Comparison of ENCODE assay signal across 30 mouse cellular contexts in the genomic region with DNA sequence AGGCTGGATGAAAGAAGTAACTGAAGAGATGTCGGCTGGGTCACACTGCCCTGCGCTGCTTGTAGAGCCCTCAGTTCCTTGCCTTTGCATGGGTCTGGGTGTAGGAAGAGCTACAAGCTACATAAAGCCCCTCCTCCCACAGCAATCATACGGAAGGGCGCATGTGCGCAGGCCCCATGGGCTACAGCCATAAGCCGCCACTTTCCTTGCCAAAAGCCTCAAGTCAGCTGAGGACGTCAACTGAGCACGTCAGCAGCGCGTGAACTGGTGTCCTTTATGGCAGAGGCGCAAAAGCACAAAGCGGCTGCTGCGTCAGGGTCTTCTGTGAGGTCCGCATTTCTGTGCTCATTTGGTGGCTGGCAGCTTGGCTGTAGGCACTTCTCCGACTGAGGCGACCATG. TPM values are rescaled to one million over a fixed set of nuclear protein-coding genes. Genes with fewer than 3 reads are reported as not detected.
DNase-seq lines count a peak whose midpoint lies in the region; ATAC-seq and TF ChIP-seq lines count a peak whose summit lies in the region.
"Had no signal": no experiment of that assay in that cellular context is flagged by ENCODE, and none has a peak within 500 bp of the region (broad histone marks: within the 10 kb centered on the region; RNA-seq: fewer than 3 reads in every experiment).

No protein-coding gene starts in this region.

- no peak for TF ChIP-seq CTCF in E14TG2a.4 (conservative IDR thresholded peaks at IDR 0.05; ENCODE audit: low read length)

- intact Hi-C loops in left cerebral cortex, postnatal 36 days (cut with DNase I): no loop called here

- H3K27ac ChIP-seq in intestine, embryonic 15.5 days: no peak overlapping the region
- H3K27ac ChIP-seq: embryonic facial prominence, embryonic 10.5 days; embryonic facial prominence, embryonic 13.5 days; forebrain, embryonic 12.5 days; forebrain, embryonic 15.5 days; heart, embryonic 15.5 days; hindbrain, embryonic 10.5 days; hindbrain, embryonic 13.5 days had no signal

- H3K4me1 ChIP-seq in E14TG2a.4 (replicated peaks; ENCODE audit: low read depth, low read length): 0 out of 2 replicates have a peak, but pooled peaks cover 2% of the 10 kb centered on the region
- no peaks in the 10 kb centered on the region for H3K4me1 ChIP-seq in intestine, embryonic 15.5 days (replicated peaks)
- H3K4me1 ChIP-seq: embryonic facial prominence, embryonic 10.5 days; embryonic facial prominence, embryonic 13.5 days; forebrain, embryonic 12.5 days; forebrain, embryonic 15.5 days; heart, embryonic 12.5 days; heart, embryonic 15.5 days; hindbrain, embryonic 10.5 days; hindbrain, embryonic 13.5 days had no signal

- no peaks in the 10 kb centered on the region for H3K27me3 ChIP-seq in E14TG2a.4 (ENCODE audit: insufficient read depth, low read length)
- no peaks in the 10 kb centered on the region for H3K27me3 ChIP-seq in intestine, embryonic 15.5 days (replicated peaks)
- H3K27me3 ChIP-seq: embryonic facial prominence, embryonic 13.5 days; forebrain, embryonic 12.5 days; forebrain, embryonic 15.5 days; heart, embryonic 12.5 days; heart, embryonic 15.5 days; hindbrain, embryonic 13.5 days had no signal

- peak; percentile 88 for DNase-seq in ES-CJ7 (ENCODE audit: low read depth, low spot score)
- DNase-seq in WW6 (ENCODE audit: low read depth, low spot score): peak; percentile 39
- DNase-seq in testis, postnatal 14 days (ENCODE audit: low spot score): peak; percentile 28
- no peak for DNase-seq in cerebellum, adult 11-12 months
- DNase-seq in left cerebral cortex, postnatal 36 days (ENCODE audit: low spot score in 2 of 2): no peak
- DNase-seq: adrenal gland, adult 8-10 months; adrenal gland, postnatal 25 days; B cell, adult 2 months; cerebellum, adult 8-10 months; cerebellum, postnatal 10 days; cerebellum, postnatal 36 days; embryo, embryonic 11 days; gastrocnemius, postnatal 25 days; heart, adult 18-20 months; heart, postnatal 10 days; heart, postnatal 36 days had no signal

- no peak for ATAC-seq in intestine, embryonic 15.5 days
- ATAC-seq: activated CD4-positive, CD25-positive, alpha-beta regulatory T cell, adult 4 months; forebrain, embryonic 15.5 days; hindbrain, embryonic 16.5 days; intestine, embryonic 16.5 days had no signal

- 87% methylated on average over 16 of the region's 16 CpGs for WGBS in intestine, embryonic 15.5 days

- peaks cover 26% of the 10 kb centered on the region for H3K36me3 ChIP-seq in E14TG2a.4 (ENCODE audit: insufficient read depth, low read length)
- H3K36me3 ChIP-seq in intestine, embryonic 15.5 days: no peaks in the 10 kb centered on the region

- no peak overlapping the region for H3K4me2 ChIP-seq in intestine, embryonic 15.5 days (replicated peaks)
- H3K4me2 ChIP-seq: embryonic facial prominence, embryonic 13.5 days; forebrain, embryonic 12.5 days; forebrain, embryonic 15.5 days; heart, embryonic 12.5 days; heart, embryonic 15.5 days; hindbrain, embryonic 13.5 days had no signal

- peak overlapping the region; percentile 62 for H3K4me3 ChIP-seq in E14TG2a.4 (replicated peaks; ENCODE audit: low read length)
- H3K4me3 ChIP-seq in intestine, embryonic 15.5 days (replicated peaks): no peak overlapping the region
- H3K4me3 ChIP-seq: embryonic facial prominence, embryonic 10.5 days; embryonic facial prominence, embryonic 13.5 days; erythroblast, embryonic 14.5 days; forebrain, embryonic 12.5 days; forebrain, embryonic 15.5 days; heart, embryonic 12.5 days; heart, embryonic 15.5 days; hindbrain, embryonic 10.5 days; hindbrain, embryonic 13.5 days had no signal

- H3K9ac ChIP-seq in intestine, embryonic 15.5 days: no peak overlapping the region
- H3K9ac ChIP-seq: embryonic facial prominence, embryonic 13.5 days; forebrain, embryonic 12.5 days; forebrain, embryonic 15.5 days; heart, embryonic 12.5 days; heart, embryonic 15.5 days; hindbrain, embryonic 13.5 days had no signal

- H3K9me3 ChIP-seq in E14TG2a.4 (ENCODE audit: low read length): no peaks in the 10 kb centered on the region
- no peaks in the 10 kb centered on the region for H3K9me3 ChIP-seq in intestine, embryonic 15.5 days
- H3K9me3 ChIP-seq: embryonic facial prominence, embryonic 10.5 days; embryonic facial prominence, embryonic 13.5 days; forebrain, embryonic 12.5 days; forebrain, embryonic 15.5 days; heart, embryonic 12.5 days; heart, embryonic 15.5 days; hindbrain, embryonic 10.5 days; hindbrain, embryonic 13.5 days had no signal

RNA-seq across cellular contexts. Expression of a gene that starts 21.6 kb away (rescaled TPM):
- 35.6 and 38.5 TPM in 2 replicates for polyA plus RNA-seq in intestine, embryonic 15.5 days (2015; fragmentation: Nextera tagmentation; extraction: Ambion mirVana)
- total RNA-seq in left cerebral cortex, postnatal 36 days (2021): 10 to 100 TPM; 11.2 to 16.9 TPM

Comparison
In these comparisons a context has a peak if more than half of its experiments do, and no peak if none do; other contexts are left out.
1. DNase-seq: peak in ES-CJ7 (single experiment), WW6 (single experiment) and testis, postnatal 14 days (single experiment); none in cerebellum, adult 11-12 months (single experiment) and left cerebral cortex, postnatal 36 days (0 of 2).